Mouse (Mus musculus) brain, embryonic 18.5 days (tissue): ENCODE measurements at regions not wholly inside any gene's neighbourhood (a gene's known extent, or its start where the extent isn't known, plus 50 kb on each side); places are given as distances from the start of the nearest gene placed in this dataset.
"Not testable (repeated sequence)": the region's sequence is repeated elsewhere in the genome, so short reads cannot be mapped to it uniquely, and the experiment has no call there.

ENCODE experiments used
- DNase-seq: peaks from one replicate; pipeline ENCODE4 v3.0.0-alpha.2; 2012; ENCODE audit warnings: low read depth, low spot score

DNA sequence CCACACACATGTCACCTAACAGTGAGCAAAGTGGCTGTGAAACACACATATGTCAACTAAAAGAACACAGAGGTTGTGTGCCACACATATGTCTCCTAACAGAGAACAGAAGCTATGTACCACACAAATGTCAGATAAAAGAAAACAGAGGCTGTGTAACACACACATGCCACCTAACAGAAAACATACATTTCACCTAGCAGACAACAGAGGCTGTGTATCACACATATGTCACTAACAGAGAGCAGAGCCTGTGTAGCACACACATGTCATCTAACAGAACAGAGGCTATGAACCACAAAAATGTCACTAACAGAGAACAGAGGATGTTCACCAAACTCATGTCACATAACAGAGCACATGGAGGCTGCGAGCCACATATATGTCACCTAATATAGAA lies 103.6 kb upstream of the Thrb start:
- no peak for DNase-seq

DNA sequence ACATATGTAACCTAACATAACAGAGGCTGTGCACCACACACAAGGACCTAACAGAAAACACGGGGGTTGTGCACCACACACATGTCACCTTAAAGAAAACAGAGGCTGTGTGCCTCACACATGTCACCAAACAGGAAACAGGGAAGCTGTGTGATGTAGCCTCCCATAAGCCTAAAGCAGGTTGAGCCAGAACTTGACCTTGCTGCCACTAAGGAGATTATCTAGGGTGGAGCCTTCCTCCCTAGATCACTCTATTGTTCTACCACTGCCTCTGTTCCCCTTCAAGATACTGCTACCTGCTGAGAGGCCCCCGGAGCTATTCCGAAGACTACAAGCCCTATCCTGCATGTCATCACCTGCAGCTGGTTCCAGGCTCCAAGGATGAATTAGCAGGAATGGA lies 100.1 kb upstream of the Thrb start:
- DNase-seq: not testable (repeated sequence)

DNA sequence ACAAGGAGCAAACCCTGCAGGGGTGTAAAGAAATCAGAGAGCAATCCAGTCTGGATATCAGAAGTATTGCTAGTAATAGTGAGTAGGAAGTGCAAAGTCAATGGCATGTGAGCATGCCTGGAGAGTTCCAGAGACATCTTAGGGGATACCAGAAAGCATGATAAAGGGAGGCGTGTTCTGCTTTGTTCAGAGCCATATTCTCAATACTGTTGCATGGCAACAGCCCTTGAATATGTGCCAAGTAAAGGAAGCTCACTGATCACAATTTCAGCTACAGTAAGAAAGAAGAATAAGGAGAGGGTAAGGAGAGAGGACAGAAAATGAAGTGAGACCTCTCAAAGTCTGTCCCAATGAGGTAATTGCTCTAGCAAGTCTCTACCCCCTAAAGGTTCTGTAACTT lies 92.1 kb upstream of the Thrb start:
- no peak for DNase-seq

DNA sequence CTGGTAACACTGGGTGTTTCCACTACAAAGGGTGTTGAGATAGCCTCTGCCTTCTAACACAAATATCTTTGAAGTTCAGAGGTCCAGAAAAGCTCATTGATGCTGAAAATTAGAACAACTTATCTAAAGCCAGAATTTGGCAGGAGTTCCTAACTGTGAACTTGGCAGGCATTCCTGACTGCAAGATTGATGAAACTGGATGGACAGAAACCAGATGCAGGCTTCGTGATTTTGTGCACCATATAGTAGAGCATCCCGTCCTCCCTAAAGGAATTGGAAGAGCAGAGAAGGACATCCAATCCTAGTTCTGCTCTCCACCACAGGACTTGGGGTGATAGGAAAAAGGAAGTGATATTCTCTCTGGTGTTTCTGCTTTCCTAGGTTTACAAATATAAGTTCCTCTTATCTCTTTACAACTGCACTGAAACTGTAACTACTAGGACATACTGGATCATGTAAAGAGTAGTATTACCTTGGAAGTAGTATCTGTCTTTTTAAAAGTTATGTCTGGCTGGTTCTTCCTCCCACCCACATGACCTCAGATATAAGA lies 90.9 kb upstream of the Thrb start:
- no peak for DNase-seq

DNA sequence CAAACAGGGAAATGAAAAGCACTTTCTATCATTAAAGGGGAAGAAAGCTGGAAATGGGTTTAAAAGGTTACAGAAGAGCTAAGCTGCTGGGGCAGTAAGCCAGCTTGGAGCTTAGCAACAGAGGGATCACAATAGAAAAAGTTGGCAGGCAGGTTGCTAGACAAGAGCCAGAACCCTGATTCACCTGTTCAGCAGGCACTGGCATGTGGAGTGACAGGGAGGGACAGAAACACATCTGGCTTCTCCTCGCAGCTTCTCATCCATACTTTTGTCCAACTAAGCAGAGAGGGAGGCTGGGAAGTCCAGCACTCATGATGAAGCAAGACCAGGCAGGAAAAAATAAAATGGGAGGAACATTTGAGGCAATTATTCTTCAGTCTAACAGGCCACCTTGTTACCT lies 81.3 kb upstream of the Thrb start:
- DNase-seq: no peak

DNA sequence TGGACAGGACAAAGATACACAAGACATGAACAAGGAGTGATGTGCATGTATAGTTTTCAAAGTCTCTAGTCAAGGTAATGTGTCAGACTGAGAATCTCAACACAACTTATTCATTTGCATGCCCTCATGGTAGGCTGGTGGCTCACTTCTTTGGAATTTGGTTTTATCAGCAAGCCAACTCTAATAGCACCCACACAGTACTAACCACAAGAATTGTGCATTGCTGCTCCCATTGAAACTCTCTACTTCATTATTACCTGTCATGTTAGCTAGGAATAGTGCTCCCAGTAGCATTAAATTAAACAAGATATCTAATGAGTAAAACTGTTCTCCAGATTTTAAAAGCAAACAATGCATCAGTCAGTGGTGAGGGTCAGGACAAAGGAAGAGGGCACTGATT lies 70.5 kb upstream of the Thrb start:
- DNase-seq: no peak

DNA sequence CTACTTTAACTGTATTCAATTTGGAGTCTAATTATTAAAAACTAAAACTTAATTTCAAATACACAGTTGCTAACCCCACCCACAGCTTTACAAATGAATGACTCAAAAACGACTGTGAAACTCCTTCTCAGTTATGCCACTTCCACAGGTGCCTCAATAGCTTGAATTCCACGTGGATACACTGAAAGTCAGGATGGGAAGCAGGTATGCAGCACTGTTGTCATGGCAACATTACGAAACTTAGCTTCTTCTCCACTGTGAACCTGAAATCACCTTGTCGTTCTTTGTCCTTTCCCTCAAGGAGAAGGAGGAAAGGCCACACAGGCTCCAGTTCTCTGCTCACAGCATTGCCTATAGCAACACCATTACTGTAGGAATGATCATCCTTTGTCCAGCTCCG lies 60.5 kb upstream of the Thrb start:
- no peak for DNase-seq

DNA sequence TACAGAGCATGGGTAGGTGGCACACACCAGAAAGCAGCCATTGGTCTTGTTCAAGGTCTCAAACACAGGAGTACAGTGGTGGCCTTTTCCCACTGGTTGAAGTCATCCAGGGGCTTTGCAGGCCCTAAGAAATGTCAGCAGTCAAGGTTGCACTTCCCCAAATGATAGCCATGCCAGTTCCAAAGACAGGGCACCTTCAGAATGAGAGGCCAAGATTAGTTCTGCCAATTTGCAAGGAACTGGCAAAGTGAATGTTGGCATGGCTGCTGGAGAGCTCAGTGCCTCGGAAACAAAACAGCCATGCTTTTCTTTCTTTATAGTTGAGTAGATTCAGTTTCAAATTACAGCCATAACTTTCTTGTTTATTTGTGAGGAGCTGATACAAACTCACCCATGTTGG lies 57.7 kb upstream of the Thrb start:
- no peak for DNase-seq

DNA sequence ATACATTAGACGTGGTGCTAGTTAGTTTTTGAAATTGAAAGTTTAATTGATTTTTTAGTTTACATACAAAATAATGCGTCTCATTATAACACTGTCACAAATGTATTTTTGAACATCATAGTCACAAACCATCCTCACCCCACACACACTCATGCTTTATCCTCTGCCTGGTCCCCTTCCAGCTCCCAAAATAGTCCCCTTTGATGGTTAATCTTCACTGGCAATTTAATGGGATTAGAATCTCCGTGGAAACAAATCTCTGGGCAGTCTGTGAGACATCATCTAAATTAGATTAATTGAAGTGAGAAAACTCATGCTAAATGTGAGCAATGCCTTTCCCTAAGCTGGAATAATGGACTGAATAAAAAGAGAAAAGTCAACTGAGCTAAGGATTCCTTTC lies 54.0 kb upstream of the Thrb start:
- no peak for DNase-seq

DNA sequence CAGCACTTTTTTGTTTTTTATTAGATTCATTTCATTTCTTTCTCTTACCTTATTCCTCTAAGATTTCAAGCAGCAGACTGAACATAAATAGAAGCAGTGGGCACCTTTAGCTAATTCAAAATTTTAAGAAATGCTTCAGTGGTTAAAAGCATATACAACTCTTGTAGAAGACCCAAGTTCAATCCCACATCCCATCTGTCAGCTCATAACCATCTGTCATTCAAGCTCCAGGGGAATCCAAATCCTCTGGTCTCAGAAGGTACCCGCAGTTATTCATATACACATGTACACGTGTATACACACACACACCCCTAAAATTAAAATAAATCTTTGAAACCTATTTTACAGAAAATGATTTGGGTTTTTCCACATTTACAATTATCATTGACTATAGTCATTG lies 52.9 kb upstream of the Thrb start:
- DNase-seq: no peak
